Mouse (Mus musculus) gastrocnemius, postnatal 4 days (tissue): ENCODE data around the gene Dok7. TPM values are rescaled to one million over a fixed set of nuclear protein-coding genes. Genes with fewer than 3 reads are reported as not detected.

ENCODE experiments used
- DNase-seq, 2 experiments: peaks; one replicate each; pipeline ENCODE4 v3.0.0; 2021 to 2022; ENCODE audit warnings: low spot score in 2 of 2, mixed read lengths in 2 of 2
- long read RNA-seq, 2 experiments: library from polyadenylated mRNA; stranded (forward); transcript quantifications; one replicate each; pipeline ENCODE4 v2.0.0; 2021
- total RNA-seq, 2 experiments: library from RNA; stranded (reverse); gene quantifications; 2 replicates each; pipeline ENCODE4 v1.2.3; 2021

Gene Dok7
- total RNA-seq, result 10 to 100 TPM; 32.1 to 32.2 TPM
- long read RNA-seq, experiment 1, transcript Dok7-203 (7 exons, 2,779 nt), result major isoform, 22 of 52 reads
- long read RNA-seq, experiment 1, partial matches to known transcripts, result 16 of 52 reads
- long read RNA-seq, experiment 1, other reads (novel, unspliced or antisense), result 12 of 52 reads
- long read RNA-seq, experiment 2, transcript Dok7-203 (7 exons, 2,779 nt), result major isoform, 26 of 55 reads
- long read RNA-seq, experiment 2, partial matches to known transcripts, result 13 of 55 reads
- long read RNA-seq, experiment 2, other reads (novel, unspliced or antisense), result 14 of 55 reads

- DNase-seq, result peak; percentile 43
These were observed at the start of gene Dok7 for GRCm38 (mm10) chr5:35056604-35057432. TSS of gene Dok7 (plus strand) at chr5:35056766.

GRCm38 (mm10) chr5:35009163-35009562, 47.4 kb upstream of the Dok7 start:
- no peak for DNase-seq

GRCm38 (mm10) chr5:35010656-35011055, 45.9 kb upstream of the Dok7 start:
- no peak for DNase-seq

- no peak for DNase-seq
These were observed 45.2 kb upstream of the Dok7 start for GRCm38 (mm10) chr5:35011156-35011923.

- DNase-seq, result no peak
These were observed 42.5 kb upstream of the Dok7 start for GRCm38 (mm10) chr5:35014036-35014435.

- no peak for DNase-seq
These were observed 36.8 kb upstream of the Dok7 start for GRCm38 (mm10) chr5:35019673-35020300.

GRCm38 (mm10) chr5:35020410-35021241, 35.9 kb upstream of the Dok7 start:
- DNase-seq, result no peak

- DNase-seq, result peak in 1 of 2 experiments; percentile 38
These were observed 31.6 kb upstream of the Dok7 start for GRCm38 (mm10) chr5:35024975-35025374.

- no peak for DNase-seq
These were observed 27.3 kb upstream of the Dok7 start for GRCm38 (mm10) chr5:35029303-35029702.

- DNase-seq, result no peak
These were observed 26.8 kb upstream of the Dok7 start for GRCm38 (mm10) chr5:35029755-35030154.

GRCm38 (mm10) chr5:35033068-35033467, 23.5 kb upstream of the Dok7 start:
- DNase-seq, result no peak

GRCm38 (mm10) chr5:35033619-35034018, 22.9 kb upstream of the Dok7 start:
- no peak for DNase-seq

GRCm38 (mm10) chr5:35035141-35035540, 21.4 kb upstream of the Dok7 start:
- DNase-seq, result no peak

GRCm38 (mm10) chr5:35035795-35036194, 20.8 kb upstream of the Dok7 start:
- no peak for DNase-seq

- DNase-seq, result no peak
These were observed 19.1 kb upstream of the Dok7 start for GRCm38 (mm10) chr5:35037438-35037837.

- no peak for DNase-seq
These were observed 15.2 kb upstream of the Dok7 start, which contains the start of gene Hgfac for GRCm38 (mm10) chr5:35041268-35041829. TSS of gene Hgfac (plus strand) at chr5:35041509.

GRCm38 (mm10) chr5:35042431-35043109, 14.0 kb upstream of the Dok7 start:
- no peak for DNase-seq

- DNase-seq, result peak; percentile 43 to 74
These were observed 13.5 kb upstream of the Dok7 start for GRCm38 (mm10) chr5:35043110-35043451.

GRCm38 (mm10) chr5:35050541-35050940, 6.0 kb upstream of the Dok7 start:
- no peak for DNase-seq
